Mouse (Mus musculus) embryo, embryonic 9.5 days (tissue): ENCODE results near the gene Haus8.
"Not testable (repeated sequence)": the region's sequence is repeated elsewhere in the genome, so short reads cannot be mapped to it uniquely, and the experiment has no call there.

Experiments used
- DNase-seq: peaks from one replicate; pipeline ENCODE4 v3.0.0-alpha.2; 2017; ENCODE audit errors: extremely low spot score

Haus8 gene

GRCm38 (mm10) chr8:71286223-71286622, 13.5 kb upstream of the Haus8 start:
- DNase-seq = not testable (repeated sequence)

GRCm38 (mm10) chr8:71282621-71283020, 9.9 kb upstream of the Haus8 start:
- no peak for DNase-seq

GRCm38 (mm10) chr8:71281731-71282130, 9.0 kb upstream of the Haus8 start:
- DNase-seq = not testable (repeated sequence)

GRCm38 (mm10) chr8:71279409-71279808, 6.7 kb upstream of the Haus8 start:
- not testable (repeated sequence) for DNase-seq

GRCm38 (mm10) chr8:71276166-71276565, 3.4 kb upstream of the Haus8 start:
- DNase-seq = no peak

- DNase-seq = no peak
These were observed 1.7 kb upstream of the Haus8 start for GRCm38 (mm10) chr8:71274478-71274877.

- DNase-seq = peak; percentile 51
These were observed 397 bp upstream of the Haus8 start for GRCm38 (mm10) chr8:71273151-71273510.

- DNase-seq = peak; percentile 7
These were observed 1.1 kb downstream of the Haus8 start for GRCm38 (mm10) chr8:71271630-71272029.

GRCm38 (mm10) chr8:71268286-71268685, 4.4 kb downstream of the Haus8 start:
- DNase-seq = not testable (repeated sequence)

GRCm38 (mm10) chr8:71267690-71268089, 5.0 kb downstream of the Haus8 start:
- no peak for DNase-seq

- DNase-seq = no peak
These were observed 11.5 kb downstream of the Haus8 start for GRCm38 (mm10) chr8:71261234-71261633.

GRCm38 (mm10) chr8:71256545-71257232, 16.0 kb downstream of the Haus8 start:
- DNase-seq = no peak

GRCm38 (mm10) chr8:71248203-71248602, 24.5 kb downstream of the Haus8 start:
- DNase-seq = no peak

GRCm38 (mm10) chr8:71242757-71243156, 30.0 kb downstream of the Haus8 start:
- DNase-seq = no peak

- no peak for DNase-seq
These were observed 48.2 kb downstream of the Haus8 start for GRCm38 (mm10) chr8:71224560-71224959.

- not testable (repeated sequence) for DNase-seq
These were observed 58.5 kb downstream of the Haus8 start for GRCm38 (mm10) chr8:71214266-71214665.

- DNase-seq = peak; percentile 2
These were observed 67.2 kb downstream of the Haus8 start for GRCm38 (mm10) chr8:71205541-71205967.
